Mouse (Mus musculus) thymus, postnatal 14 days (tissue): ENCODE data around the gene Eno1.

Experiments
- DNase-seq: peaks from one replicate; pipeline ENCODE4 v3.0.0; 2021

Gene Eno1

GRCm38 (mm10) chr4:150226818-150227688, 9.5 kb upstream of the Eno1 start:
- no peak for DNase-seq

GRCm38 (mm10) chr4:150228581-150229348, 7.8 kb upstream of the Eno1 start:
- DNase-seq = no peak

- DNase-seq = no peak
Measured at GRCm38 (mm10) chr4:150229747-150230390, 6.7 kb upstream of the Eno1 start.

- no peak for DNase-seq
Measured at GRCm38 (mm10) chr4:150230460-150231407, 5.8 kb upstream of the Eno1 start.

GRCm38 (mm10) chr4:150231871-150232270, 4.7 kb upstream of the Eno1 start:
- DNase-seq = no peak

- no peak for DNase-seq
Measured at GRCm38 (mm10) chr4:150234599-150235327, 1.8 kb upstream of the Eno1 start.

GRCm38 (mm10) chr4:150235585-150235984, 936 bp upstream of the Eno1 start:
- no peak for DNase-seq

- DNase-seq = no peak
Measured at GRCm38 (mm10) chr4:150236031-150236430, 490 bp upstream of the Eno1 start.

- peak; percentile 45 for DNase-seq
Measured at GRCm38 (mm10) chr4:150237636-150238361, 1.3 kb downstream of the Eno1 start.

- DNase-seq = no peak
Measured at GRCm38 (mm10) chr4:150238433-150239086, 2.0 kb downstream of the Eno1 start.

GRCm38 (mm10) chr4:150239087-150239480, 2.6 kb downstream of the Eno1 start:
- DNase-seq = no peak

- peak; percentile 56 for DNase-seq
Measured at GRCm38 (mm10) chr4:150239503-150239902, 3.0 kb downstream of the Eno1 start.

- peak; percentile 89 for DNase-seq
Measured at GRCm38 (mm10) chr4:150239951-150240368, 3.4 kb downstream of the Eno1 start.

- DNase-seq = no peak
Measured at GRCm38 (mm10) chr4:150240381-150240886, 3.9 kb downstream of the Eno1 start.

- no peak for DNase-seq
Measured at GRCm38 (mm10) chr4:150241708-150242107, 5.2 kb downstream of the Eno1 start.

GRCm38 (mm10) chr4:150242745-150243144, 6.2 kb downstream of the Eno1 start:
- no peak for DNase-seq

- no peak for DNase-seq
Measured at GRCm38 (mm10) chr4:150245876-150246275, 9.4 kb downstream of the Eno1 start.

- DNase-seq = peak; percentile 66
Measured at GRCm38 (mm10) chr4:150248009-150248408, 11.5 kb downstream of the Eno1 start.

- no peak for DNase-seq
Measured at GRCm38 (mm10) chr4:150248917-150249316, 12.4 kb downstream of the Eno1 start.

- DNase-seq = no peak
Measured at GRCm38 (mm10) chr4:150249731-150250270, 13.3 kb downstream of the Eno1 start.
